Mouse (Mus musculus) thymus, postnatal 36 days (tissue): ENCODE measurements around the gene Ddx4.
"Not testable (repeated sequence)": the region's sequence is repeated elsewhere in the genome, so short reads cannot be mapped to it uniquely, and the experiment has no call there.

Experiments used
- DNase-seq, 2 experiments: peaks; one replicate each; pipeline ENCODE4 v3.0.0; 2022; ENCODE audit warnings: mixed read lengths in 2 of 2

Ddx4 gene

DNA sequence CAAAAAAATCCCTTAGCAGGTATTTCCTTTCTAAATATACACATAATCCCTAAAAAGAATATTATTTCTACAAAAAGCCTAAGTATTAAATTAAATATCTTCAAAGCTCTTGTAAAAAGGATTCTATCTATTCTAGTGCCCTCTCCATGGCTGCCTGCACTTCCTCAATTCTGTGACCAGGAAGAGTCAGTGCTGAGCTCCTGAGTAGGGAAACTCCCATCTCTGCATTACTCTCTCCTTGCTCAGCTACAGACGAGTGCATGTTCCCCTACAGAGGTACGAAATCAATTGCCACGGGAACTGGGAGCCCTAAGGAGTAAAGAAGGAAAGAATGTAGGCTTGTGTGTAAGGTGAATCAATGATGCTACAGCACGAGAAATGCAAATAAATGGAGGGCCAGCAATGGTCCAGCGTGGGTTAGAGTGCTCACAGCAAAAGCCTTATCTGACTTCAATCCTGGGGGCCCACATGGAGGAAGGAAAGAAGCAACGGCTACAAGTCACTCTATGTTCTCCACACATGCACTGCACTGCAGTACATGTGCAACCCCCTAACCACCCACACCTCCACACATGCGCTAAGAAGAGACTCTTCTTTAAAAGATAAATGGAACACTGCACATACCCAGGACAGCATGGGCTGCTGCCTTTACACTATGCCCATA is 17.0 kb downstream of the Ddx4 start:
- no peak for DNase-seq

DNA sequence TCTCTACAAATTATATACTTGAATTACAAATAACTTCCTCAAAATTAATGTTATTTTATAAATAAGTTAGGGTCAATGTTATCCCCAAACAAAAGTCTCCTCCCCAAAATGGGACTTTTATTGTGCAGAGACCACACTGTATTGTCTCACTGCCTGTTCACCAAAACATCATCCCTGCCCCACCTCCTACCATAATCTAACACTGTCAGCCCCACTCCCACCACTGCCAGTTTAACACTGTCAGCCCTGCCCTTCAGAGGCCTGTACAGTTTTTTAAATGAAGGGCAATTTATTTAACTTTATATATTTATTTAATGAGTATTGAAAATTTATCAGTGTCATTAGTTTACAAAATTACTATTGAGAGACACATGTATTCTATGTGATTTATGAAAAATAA is 26.7 kb downstream of the Ddx4 start:
- DNase-seq: no peak

DNA sequence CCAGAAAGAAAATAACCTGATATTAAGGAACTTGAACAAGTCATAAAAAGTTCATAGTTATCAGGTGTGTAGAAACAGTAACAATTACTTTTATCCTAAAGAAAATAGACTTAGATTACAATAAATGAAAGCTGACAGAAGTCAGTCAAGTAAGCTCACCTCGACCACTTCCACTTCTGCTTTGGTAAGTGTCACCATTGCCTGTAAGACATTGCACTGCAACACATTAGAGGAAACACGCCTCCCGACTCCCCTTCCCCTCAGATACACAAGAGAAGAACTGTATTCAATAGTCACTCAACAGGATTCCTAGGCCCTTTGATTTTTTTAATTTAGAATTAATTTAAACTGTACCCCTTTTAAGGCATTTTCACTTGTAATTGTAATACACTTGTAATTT is 27.7 kb downstream of the Ddx4 start:
- no peak for DNase-seq

DNA sequence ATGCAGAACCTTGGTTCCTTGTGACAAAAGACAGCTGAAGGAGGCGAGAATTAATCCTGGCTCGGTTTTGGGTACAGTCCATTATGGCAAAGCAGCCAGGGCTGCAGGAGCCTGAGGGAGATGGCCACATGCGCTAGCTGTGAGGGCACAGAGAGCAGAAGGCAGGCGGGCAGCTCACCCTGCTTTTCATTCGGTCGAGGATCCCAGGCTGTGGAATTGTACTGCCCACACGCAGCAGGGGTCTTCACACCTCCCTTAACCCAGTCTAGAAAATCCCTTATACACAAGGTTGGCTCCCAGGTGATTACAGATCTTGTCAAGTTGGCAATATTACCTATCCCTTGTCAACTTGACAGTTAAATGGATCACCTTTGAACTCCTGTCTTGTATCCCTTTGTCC is 28.6 kb downstream of the Ddx4 start:
- DNase-seq: no peak

DNA sequence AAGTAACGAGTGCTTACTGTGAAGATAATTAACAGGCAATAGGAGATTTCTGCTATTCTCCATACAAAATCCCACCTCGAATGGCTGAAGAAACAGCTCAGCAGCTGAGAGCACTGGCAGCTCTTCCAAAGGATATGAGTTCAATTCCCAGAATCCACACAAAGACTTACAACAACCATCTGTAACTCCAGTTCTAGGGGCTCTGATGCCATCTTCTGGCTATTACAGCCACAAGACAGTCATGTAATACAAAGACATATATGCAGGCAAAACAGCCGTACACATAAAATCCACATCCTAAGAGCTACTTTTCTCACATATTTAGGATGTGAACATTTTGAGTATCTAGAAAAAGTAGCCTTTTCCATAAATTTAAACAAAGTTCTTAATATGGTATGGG is 30.7 kb downstream of the Ddx4 start:
- no peak for DNase-seq

DNA sequence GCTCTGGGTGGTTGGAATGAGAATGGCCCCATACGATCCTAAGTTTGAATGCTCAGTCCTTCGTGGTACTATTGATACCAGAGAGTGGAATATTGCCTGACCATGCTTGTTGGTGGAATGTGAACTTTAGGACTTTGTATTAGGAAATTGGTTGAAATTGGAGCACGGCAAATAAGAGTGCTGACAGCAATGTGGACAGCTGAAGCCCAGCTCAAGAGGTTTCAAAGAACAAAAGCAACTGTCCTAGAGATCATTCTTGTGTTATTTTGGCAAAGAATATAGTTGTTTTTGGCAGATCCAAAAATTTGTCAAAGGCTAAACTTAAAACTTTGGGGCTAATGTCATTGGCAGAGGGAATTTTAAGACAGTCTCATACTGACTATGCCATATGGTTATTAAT is 43.7 kb downstream of the Ddx4 start:
- no peak for DNase-seq

DNA sequence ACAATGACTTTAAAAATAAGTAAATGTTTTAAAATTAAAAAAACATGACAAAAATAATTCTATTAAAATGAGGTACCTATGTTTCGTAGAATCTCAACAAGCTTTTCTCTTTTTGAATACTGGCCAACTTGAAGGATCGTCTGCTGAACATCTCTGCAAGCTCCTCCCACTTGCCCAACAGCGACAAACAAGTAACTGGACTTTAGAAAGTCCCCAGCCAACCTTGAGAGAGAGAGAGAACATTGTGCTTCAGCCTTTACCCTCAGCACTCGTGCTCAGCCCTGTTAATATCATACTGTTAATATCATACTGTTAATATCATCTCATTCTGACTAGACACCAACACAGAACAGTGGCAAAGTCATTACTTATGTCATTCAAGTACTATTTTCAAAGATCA is 47.9 kb downstream of the Ddx4 start:
- DNase-seq: no peak

DNA sequence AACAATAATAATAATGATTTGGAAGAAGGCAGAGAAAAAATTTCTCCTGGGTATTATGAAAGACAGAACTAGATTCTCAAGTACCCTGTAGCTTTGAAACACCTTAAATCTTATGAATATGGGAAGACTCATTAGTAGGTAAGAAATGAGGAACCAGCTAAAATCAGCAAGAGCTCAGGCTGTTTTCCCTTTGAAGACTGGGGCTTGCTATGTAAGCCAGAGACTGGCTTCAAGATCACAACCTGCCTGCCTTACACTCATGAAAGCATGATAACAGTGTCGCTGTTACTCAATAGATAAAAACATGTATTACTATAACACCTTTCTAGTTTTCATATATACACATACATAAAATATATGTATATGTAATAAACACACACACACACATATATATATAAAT is 48.4 kb downstream of the Ddx4 start:
- no peak for DNase-seq

DNA sequence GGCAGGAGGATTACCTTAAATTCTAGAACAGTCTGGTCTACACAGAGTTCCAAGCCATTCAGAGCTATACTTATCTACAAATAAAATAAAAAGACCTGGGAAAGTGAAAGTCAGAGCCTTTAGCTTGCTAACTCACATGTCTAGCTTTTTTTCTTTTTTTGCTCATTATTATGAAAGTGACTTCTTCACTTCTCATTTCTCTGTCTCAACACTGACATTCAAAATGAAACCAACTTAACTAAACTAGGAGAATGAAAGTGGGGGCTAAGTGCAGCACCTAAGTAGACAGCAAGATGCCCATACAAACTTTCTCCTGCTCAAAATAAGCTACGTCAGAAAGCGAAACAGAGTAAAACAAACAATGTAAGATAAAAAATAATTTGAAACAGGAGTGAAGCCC is 49.7 kb downstream of the Ddx4 start:
- no peak for DNase-seq

DNA sequence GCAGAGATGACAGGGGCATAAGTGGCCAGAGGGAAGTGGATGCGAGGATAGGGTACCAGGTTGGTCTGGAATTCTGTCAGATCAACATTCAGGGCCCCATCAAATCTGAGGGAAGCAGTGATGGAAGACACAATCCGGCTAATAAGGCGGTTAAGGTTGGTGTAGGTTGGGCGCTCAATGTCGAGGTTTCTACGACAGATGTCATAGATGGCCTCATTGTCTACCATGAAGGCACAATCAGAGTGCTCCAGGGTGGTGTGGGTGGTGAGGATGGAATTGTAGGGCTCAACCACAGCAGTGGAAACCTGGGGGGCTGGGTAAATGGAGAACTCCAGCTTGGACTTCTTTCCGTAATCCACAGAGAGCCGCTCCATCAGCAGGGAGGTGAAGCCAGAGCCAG is 58.0 kb downstream of the Ddx4 start, which contains the start of gene Il31ra:
Gene Il31ra (minus strand): TSS at position 101 of the 400 bp plus-strand sequence.
- DNase-seq: not testable (repeated sequence)

DNA sequence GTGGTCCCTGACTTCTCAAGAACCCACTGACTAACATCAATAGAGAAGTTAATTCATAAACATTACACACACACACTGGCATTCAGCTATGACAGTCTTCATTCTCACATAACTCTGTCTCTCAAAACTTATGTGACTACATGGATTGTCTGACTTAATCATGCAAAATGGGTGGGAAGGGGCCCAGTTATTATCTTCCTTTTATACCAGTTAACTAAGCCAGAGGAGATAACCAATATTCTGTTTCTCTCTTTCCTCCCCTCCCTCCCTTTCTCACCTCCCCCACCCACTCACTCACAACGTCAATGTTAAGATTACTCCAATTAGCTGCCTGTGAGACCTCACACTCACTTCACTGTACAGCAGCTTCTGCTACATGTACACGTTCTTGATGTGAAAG is 62.0 kb downstream of the Ddx4 start:
- no peak for DNase-seq

DNA sequence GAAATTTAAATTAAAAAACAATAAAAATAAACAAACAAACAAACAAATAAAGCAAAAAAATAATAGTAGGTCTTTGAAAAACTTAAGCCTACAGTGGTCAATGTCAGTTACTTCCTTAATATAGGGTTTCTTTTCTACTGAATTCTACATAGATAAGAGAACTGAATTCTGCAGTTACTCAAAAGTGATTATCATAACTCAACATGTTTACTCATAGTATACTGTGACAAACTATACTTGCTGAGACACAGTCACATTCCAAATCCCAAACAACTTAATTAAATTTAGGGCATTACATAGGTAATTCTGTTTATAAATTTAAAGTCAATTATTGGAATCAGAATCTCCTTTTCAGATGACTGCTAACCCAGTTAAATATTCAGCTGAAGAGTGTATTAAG is 62.6 kb downstream of the Ddx4 start:
- DNase-seq: no peak

DNA sequence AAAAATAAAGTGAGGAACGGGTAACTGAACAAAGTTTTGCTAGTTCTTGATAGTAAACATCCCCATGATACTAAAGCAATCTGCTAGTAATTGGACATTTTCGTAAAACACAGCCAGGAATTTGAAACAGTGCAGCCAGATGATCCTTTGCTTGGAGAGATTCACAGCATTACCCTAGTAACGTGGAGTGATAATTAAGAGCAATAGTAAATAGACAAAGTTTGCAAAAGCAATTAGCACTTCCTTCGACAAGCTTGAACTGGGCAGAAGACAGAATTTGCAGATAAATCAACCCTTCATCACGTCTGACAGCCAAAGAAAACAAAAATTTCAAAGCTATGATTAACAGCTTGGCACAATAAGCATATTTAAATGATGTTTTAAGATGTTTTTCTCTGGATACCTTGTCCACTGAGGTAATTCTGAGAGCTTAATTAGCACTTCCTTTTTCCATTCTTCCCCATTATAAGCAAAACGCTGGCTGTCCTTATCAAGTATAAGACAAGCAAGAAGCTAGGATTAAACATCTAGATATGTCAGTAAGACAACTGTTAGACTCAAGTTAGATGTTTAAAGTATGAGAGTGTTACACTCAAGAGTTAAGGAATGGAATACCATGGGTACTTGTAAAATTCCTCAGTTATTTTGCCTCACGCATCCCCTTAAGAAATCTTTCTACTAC is 67.6 kb downstream of the Ddx4 start:
- no peak for DNase-seq

DNA sequence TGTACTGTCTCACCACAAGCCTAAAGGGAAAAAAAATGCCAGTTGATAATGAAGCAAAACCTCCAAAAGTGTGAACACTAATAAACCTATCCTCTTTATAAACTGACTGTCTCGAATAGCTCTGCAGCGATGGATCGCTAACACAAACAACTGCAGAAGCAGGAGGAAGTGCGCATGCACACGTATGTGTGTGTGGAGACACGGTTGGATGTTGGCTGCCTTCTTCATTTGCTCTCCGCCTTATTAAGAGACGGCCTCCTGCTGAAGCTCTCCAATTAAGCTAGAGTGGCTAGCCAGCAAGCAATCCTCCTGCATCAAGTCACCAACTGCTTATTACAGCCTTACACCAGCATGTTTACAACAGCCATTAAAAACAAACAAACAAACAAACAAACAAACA is 70.0 kb downstream of the Ddx4 start:
- no peak for DNase-seq

DNA sequence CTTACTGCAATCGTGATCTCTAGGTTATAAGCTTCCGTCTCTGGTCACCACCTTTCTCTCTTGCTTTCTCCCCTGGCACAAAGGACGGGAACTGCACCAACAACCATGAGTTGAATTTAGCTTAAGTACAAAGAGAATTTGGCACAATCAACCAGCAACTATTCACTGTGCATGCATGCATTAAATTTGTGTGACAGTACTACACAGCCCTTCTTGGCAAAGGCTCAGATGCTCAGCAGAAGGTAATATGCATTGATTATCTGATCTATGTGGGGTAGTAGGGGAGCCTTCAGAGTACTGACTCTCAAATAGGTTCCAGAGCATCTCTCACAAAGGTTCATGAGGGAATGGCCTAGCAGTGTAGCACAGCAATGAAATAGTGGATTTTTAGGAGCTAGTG is 70.5 kb downstream of the Ddx4 start:
- DNase-seq: no peak

DNA sequence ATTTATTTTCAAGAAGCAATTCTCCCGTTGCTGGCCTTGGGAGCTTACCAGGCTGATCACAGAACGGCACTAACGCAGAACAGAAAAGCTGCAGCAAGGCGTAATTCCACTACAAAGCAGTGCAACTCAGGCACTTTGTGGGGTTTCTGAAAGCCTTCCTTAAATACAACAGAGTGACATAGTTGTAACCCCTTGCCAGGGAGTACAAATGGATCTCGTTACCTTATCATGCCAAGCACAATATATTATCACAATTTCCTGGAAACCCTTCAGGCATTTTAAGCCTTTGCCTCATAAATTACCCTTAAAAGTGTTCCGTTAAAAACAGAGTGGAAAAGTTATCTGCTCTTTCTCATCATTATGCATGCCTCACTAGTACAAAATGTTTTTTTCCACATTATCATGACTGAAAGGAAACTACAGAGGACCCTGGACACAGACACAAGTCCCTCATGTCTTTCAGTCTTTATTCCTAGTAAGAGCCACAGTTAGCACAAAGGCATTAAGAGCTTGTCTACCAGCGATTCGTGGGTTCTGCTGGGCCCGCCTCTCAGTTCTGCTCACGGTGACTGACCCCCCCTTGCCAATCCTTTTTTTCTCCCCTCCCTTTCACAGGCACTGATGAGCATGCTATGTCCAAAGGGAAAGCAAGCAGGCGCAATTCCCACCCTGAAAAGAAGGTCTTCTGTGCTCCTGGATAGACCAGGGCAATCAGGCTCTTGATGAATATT is 71.5 kb downstream of the Ddx4 start:
- no peak for DNase-seq

DNA sequence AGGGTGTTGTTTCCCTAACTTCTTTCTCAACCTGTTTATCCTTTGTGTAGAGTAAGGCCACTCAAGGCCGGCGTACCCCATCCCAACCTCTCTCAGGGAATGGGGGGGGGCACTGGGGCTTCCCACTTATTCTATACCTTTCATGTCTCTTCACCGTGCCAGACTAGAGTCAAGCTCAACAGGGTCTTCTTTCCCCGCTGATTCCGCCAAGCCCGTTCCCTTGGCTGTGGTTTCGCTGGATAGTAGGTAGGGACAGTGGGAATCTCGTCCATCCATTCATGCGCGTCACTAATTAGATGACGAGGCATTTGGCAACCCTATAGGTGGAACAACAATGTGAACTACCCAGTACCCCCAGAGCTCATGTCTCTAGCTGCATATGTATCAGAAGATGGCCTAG is 74.2 kb downstream of the Ddx4 start:
- DNase-seq: peak; percentile 96 to 100

DNA sequence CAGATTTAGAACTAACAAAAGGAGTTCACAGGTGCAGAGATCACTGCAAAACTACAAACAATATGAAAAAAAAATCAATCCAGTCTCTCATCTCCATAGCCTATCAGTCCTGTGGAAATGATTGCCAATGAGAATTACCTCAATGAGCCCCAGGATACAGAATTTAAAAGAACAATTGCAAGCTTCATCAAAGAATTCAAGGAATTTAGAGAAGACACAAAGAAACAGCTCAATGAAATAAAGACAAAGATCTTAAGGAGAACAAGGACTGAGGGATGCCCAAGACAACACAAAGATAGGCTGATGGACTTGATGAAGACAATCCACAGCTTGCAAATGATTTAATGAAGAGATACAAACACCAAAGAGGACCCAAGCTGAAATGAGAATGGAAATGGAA is 78.5 kb downstream of the Ddx4 start:
- DNase-seq: no peak

DNA sequence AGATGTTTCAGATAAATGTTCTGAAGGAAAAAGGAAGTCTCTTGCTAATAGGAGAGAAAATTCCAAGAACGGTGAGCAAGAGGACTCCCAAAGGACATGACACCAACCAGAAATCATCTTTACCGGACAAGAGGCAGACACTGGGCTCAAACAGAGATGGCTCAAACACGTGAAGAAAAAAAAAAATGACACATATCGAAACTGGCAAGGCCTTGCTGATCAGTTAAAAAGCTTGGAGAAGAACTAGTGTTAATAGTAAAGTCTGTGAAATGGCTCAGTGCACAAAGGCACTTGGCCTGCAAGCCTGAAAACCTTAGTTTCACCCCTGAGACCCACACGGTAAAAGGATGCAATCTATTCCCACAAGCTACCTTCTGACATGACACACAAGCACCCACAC is 81.5 kb downstream of the Ddx4 start:
- no peak for DNase-seq

DNA sequence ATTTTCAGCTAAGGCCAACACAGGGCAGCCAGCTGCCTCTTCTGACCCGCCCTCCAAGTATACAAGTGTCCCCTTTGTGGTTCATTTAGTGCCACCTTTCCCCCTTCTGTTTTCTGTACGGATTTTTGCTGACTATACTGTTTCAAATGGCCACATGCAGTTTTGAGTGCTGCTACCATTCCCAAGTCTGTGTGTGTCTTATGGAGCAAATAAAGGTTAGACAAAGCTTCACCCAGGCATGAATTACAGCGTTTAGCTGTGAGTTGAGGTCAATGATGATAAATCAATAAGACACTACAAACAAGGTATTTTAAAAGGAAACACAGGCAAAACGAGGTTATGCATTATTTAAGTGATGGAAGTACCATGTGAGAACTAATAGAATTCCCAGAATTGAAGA is 82.7 kb downstream of the Ddx4 start:
- no peak for DNase-seq

DNA sequence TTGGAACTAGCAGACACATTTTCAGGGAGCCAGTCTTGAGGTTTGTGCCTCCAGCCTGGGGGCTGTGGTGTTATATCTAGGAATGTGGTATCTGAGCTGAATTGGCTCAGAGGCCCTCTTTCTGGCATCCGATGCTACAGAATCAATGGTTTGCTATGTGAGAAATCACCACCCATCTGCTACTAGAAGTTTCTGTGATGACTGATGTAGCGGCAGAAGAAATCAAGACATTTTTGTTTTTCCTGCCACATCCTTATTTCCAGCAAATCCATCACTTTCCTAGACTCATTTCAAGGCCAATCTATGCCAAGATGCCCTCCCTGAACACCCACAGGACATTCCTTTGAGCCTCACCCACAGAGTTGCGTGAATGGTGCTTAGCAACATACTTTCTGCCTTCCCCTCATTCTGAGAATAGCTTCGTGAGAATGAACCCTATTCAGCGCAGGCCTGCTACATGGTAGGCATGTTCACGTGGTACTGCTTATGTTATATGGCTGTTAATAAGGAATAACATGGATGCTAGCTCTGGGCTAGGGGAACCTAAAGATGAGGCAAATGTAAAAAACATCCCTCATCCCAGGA is 91.6 kb downstream of the Ddx4 start:
- DNase-seq: no peak

DNA sequence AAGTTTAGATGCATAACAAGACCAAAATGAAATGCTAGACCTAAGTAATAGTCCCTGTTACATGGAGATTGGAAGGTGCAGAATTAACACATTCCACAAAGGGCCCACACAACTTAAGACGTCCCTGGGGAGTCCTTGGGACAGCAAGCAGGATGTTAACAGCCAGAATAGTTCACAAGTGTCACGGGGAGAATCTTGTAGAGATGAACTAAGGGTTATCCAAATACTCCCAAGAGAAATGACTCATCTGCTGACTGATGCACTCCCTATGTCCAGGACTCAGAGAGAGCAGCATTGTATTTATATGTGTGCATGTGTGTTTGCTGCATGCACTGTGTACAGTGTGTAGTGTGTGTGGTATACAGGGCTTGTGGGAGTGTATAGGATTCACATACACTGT is 95.8 kb downstream of the Ddx4 start:
- no peak for DNase-seq

DNA sequence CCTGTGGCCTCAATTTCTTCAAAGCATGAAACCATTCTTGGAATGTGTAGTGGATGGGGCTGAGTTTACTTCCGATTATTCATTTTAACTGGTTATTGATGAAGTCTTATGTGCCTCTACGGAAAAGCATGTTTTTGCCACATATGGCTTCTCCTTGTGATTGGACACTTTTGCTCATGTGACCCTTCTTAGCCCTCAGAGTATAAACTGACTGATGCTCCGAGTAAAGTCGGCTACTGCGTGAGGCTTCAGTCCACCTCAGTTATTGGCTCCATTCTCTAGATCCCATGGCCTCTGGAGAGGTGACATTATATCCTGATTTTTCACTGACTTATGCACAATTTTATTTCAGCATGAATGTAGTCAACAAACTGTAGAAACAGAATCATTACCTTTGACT is 99.0 kb downstream of the Ddx4 start:
- DNase-seq: no peak
